Mouse (Mus musculus) megakaryocyte, embryonic 14.5 days (primary cell): ENCODE measurements around the gene Gast. TPM values are rescaled to one million over a fixed set of nuclear protein-coding genes. Genes with fewer than 3 reads are reported as not detected.
"Not testable (repeated sequence)": the region's sequence is repeated elsewhere in the genome, so short reads cannot be mapped to it uniquely, and the experiment has no call there.

ENCODE experiments used
- H3K27me3 ChIP-seq: replicated peaks from 2 replicates; pipeline ENCODE3; 2012; ENCODE audit warnings: inconsistent platforms
- H3K36me3 ChIP-seq: replicated peaks from 2 replicates; pipeline ENCODE3; 2012; ENCODE audit warnings: low read length, inconsistent platforms, mixed read lengths
- H3K4me1 ChIP-seq: 2 replicates; pipeline ENCODE4 v1.6.1; 2012; ENCODE audit warnings: inconsistent platforms
- H3K4me3 ChIP-seq: replicated peaks from 2 replicates; pipeline ENCODE3; 2012; ENCODE audit warnings: moderate library complexity, mild to moderate bottlenecking, inconsistent platforms
- H3K9me3 ChIP-seq: 2 replicates; pipeline ENCODE4 v1.6.1; 2012; ENCODE audit warnings: inconsistent platforms
- FLI1 ChIP-seq: IDR thresholded peaks from 2 replicates; pipeline ENCODE4 v1.6.1; 2012; ENCODE audit warnings: low read length, inconsistent platforms, mixed read lengths
- GATA1 ChIP-seq: IDR thresholded peaks from 3 replicates; pipeline ENCODE4 v1.6.1; 2012; ENCODE audit warnings: mixed read lengths, low read length, inconsistent platforms, borderline replicate concordance
- polyA plus RNA-seq: library from polyadenylated mRNA; stranded (reverse); fragments of >175 nt; gene quantifications from 2 replicates; pipeline ENCODE4 v1.2.3, GENCODE M21; 2012; ENCODE audit warnings: low replicate concordance; ENCODE audit not compliant: insufficient read depth

Gene Gast
- polyA plus RNA-seq, 1 experiment = not detected

DNA sequence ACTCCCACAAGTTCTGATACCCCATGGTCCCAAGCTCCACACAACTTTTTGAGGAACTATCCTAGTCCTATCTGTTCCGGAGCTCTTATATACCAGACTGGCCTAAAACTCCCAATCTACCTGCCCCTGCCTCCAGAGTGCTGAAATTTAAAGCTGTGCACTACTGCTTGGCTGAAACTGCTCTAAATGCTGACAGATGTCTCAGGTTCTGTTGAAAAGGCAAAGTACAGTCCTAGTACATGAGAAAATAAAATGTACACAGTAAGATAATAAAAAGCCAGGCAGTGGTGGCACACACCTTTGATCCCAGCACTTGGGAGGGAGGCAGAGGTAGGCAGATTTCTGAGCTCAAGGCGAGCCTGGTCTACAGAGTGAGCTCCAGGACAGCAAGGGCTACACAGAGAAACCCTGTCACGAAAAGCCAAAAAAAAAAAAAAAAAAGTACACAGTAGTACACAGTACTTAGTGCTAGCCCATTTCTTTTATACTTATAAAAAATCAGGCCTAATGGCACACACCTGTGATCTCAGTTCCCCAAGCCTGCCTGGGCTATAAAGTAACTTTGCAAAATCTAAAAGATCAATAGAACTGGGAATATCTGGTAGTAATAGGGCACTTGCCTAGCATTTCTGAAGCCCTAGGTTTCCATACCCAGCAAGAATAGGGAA lies 11.5 kb upstream of the Gast start:
- TF ChIP-seq FLI1 = no peak
- no peak for TF ChIP-seq GATA1
- Histone ChIP-seq H3K9me3 (no peaks in the 10 kb centered on the region), H3K27me3 (no peaks in the 10 kb centered on the region), H3K4me1 (peaks cover 30% of the 10 kb centered on the region), H3K4me3 (no peak overlapping the region), H3K36me3 (peaks cover 29% of the 10 kb centered on the region)

GRCm38 (mm10) chr11:100323578-100323977 lies 10.6 kb upstream of the Gast start:
- no peak for TF ChIP-seq FLI1
- TF ChIP-seq GATA1 = no peak
- H3K27me3 ChIP-seq = no peaks in the 10 kb centered on the region

GRCm38 (mm10) chr11:100325062-100325629 lies 9.1 kb upstream of the Gast start:
- Histone ChIP-seq H3K9me3 (no peaks in the 10 kb centered on the region), H3K36me3 (peaks cover 29% of the 10 kb centered on the region), H3K4me1 (peaks cover 24% of the 10 kb centered on the region), H3K4me3 (no peak overlapping the region), H3K27me3 (peaks cover 3% of the 10 kb centered on the region)
- TF ChIP-seq FLI1 (no peak), GATA1 (no peak)

More at GRCm38 (mm10) chr11:100323578-100323977, 10.6 kb upstream of the Gast start:
- Histone ChIP-seq H3K4me1 (peaks cover 29% of the 10 kb centered on the region), H3K9me3 (no peaks in the 10 kb centered on the region), H3K36me3 (peaks cover 29% of the 10 kb centered on the region), H3K4me3 (no peak overlapping the region)

- Histone ChIP-seq H3K4me3 (no peak overlapping the region), H3K4me1 (peaks cover 10% of the 10 kb centered on the region; the same call in 1 of the 2 replicates), H3K27me3 (peaks cover 13% of the 10 kb centered on the region), H3K36me3 (peaks cover 13% of the 10 kb centered on the region), H3K9me3 (no peaks in the 10 kb centered on the region)
- no peak for TF ChIP-seq GATA1
- TF ChIP-seq FLI1 = no peak
These were observed 6.9 kb upstream of the Gast start for GRCm38 (mm10) chr11:100327316-100327715.

DNA sequence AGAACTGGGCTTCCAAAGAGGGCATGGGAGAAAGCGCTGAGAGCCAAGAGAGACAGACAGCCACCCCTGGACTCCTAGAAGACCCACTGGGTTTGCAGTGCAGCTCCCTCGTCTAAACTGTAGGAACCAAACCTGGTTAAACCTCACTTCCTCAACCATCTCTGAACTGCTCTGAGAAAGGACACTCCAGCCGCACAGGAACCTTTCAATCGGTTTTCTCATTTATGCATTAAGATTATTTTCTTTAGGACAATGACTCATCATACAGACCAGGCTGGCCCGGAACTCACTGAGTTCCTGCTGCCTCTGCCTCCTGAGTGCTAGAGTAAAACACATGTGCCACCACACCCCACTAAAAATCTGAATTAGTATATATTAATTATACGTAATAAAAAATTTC lies 6.4 kb upstream of the Gast start:
- H3K4me1 ChIP-seq = peaks cover 6% of the 10 kb centered on the region; the same call in 1 of the 2 replicates
- H3K4me3 ChIP-seq = no peak overlapping the region
- peaks cover 9% of the 10 kb centered on the region for H3K36me3 ChIP-seq
- H3K27me3 ChIP-seq = peaks cover 17% of the 10 kb centered on the region
- no peak for TF ChIP-seq FLI1
- TF ChIP-seq GATA1 = no peak
- H3K9me3 ChIP-seq = no peaks in the 10 kb centered on the region

GRCm38 (mm10) chr11:100330235-100330634 lies 4.0 kb upstream of the Gast start:
- Histone ChIP-seq H3K9me3 (no peaks in the 10 kb centered on the region), H3K4me3 (no peak overlapping the region), H3K27me3 (peaks cover 31% of the 10 kb centered on the region), H3K36me3 (peaks cover 1% of the 10 kb centered on the region), H3K4me1 (peaks cover 6% of the 10 kb centered on the region; the same call in 1 of the 2 replicates)
- no peak for TF ChIP-seq GATA1
- TF ChIP-seq FLI1 = no peak

DNA sequence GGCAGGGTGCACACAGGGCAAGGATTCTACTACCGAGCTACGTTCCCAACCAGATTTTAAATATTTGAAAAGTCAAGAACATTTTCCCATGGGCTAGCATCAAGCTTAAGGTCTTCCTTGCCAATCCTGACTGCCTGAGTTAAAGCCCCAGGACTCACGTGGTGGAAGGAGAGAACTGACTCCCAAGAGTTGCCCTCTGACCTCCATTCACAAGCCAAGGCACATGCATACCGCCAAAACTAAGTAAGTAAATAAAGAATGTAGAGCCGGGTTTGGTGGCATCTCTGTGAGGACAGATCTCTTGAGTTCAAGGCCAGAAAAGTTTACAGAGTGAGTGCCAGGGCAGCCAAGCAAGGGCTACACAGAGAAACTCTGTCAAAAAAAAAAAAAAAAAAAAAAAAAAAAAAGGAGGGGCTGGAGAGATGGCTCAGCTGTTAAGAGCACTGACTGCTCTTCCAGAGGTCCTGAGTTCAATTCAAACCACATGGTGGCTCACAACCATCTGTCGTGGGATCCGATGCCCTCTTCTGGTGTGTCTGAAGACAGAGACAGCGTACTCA lies 3.3 kb upstream of the Gast start:
- H3K4me1 ChIP-seq, H3K9me3 ChIP-seq, H3K36me3 ChIP-seq, H3K4me3 ChIP-seq: not testable (repeated sequence)
- peaks cover 33% of the 10 kb centered on the region for H3K27me3 ChIP-seq

DNA sequence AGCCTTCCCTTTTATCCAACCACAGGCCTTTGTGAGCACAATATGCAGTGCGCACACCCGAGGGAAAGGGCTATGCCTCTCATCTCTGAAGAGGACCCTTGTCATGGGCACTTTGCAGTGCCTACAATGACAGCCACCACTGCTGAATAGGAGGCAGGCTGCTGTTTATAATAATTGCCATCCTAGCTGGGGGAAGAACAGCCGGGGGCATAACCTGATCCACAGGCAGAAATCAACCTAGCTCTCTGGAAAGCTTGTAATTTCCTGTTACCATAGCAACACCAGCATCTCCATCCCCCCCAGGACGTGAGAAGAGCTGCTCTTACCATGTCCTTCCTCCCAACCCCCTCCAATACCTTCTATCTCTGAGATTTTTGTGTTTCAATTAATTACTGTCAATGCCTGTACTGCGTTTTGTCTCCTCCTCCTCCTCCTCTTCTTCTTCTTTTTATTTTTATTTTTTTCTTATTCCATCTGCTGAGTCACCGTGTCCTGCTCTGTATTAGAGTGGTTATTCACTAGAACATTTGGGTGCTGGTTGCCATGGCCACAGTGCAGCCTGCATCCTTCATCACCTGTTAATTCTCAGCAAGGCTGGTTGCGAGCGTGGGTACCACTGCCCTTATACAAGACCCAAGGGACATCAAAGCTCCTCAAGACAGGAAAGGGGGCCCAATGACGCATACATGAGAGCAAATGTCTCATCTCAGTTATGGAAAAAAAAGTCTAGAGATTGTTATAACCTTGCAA lies 1.3 kb upstream of the Gast start:
- Histone ChIP-seq H3K27me3 (peaks cover 51% of the 10 kb centered on the region), H3K9me3 (peaks cover 7% of the 10 kb centered on the region), H3K36me3 (no peaks in the 10 kb centered on the region), H3K4me1 (no peaks in the 10 kb centered on the region), H3K4me3 (no peak overlapping the region)
- TF ChIP-seq GATA1 (no peak), FLI1 (no peak)

DNA sequence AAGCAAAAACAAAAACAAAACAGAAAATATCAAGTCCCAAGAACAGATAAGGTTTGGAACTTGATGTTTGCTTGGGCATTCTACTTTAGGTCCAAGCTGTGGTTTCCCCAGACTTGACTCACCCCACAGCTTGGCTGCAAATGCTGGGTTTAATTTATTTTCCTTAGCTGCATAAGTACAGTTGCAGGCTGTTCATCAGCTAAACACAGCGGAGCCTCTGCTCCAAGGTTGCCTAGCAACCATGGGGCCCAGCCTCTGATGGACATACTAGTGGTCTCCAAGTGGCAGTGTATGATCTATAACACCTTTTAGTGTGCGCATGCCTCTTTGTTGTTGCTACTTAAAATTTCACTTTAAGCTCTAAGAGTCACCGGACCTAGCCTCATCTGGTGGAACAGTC lies 1.5 kb downstream of the Gast start:
- H3K4me3 ChIP-seq = no peak overlapping the region

DNA sequence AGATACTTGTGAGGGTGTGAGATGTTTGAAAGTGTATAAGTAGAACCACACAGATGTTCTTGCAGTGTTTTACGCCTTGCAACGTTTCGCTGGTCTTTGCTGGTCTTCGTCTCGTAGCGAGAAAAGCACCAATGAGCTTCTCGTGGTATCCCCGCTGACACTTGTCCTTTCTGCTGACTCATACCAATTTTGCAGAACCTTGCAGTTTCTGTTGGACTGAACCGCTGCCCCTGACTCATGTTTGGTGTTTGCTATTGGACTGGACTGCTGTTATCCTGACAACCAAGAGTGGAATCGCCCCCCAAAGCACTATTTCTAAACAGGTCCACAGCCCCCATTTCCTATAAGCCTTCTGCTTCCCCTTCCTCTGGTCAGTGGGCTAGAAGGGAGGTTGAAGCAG lies 10.1 kb downstream of the Gast start:
- Histone ChIP-seq H3K4me3 (no peak overlapping the region), H3K36me3 (no peaks in the 10 kb centered on the region), H3K9me3 (peaks cover 6% of the 10 kb centered on the region; the same call in 1 of the 2 replicates), H3K27me3 (peaks cover 57% of the 10 kb centered on the region), H3K4me1 (peaks cover 10% of the 10 kb centered on the region)
- TF ChIP-seq FLI1 (no peak), GATA1 (no peak)

More for the DNA sequence above, 1.5 kb downstream of the Gast start:
- no peaks in the 10 kb centered on the region for H3K4me1 ChIP-seq
- TF ChIP-seq GATA1 = no peak
- TF ChIP-seq FLI1 = no peak
- peaks cover 73% of the 10 kb centered on the region for H3K27me3 ChIP-seq
- no peaks in the 10 kb centered on the region for H3K36me3 ChIP-seq
- peaks cover 10% of the 10 kb centered on the region for H3K9me3 ChIP-seq
